Mouse (Mus musculus): ENCODE measurements around the gene Cul7.

Cul7 gene

DNA sequence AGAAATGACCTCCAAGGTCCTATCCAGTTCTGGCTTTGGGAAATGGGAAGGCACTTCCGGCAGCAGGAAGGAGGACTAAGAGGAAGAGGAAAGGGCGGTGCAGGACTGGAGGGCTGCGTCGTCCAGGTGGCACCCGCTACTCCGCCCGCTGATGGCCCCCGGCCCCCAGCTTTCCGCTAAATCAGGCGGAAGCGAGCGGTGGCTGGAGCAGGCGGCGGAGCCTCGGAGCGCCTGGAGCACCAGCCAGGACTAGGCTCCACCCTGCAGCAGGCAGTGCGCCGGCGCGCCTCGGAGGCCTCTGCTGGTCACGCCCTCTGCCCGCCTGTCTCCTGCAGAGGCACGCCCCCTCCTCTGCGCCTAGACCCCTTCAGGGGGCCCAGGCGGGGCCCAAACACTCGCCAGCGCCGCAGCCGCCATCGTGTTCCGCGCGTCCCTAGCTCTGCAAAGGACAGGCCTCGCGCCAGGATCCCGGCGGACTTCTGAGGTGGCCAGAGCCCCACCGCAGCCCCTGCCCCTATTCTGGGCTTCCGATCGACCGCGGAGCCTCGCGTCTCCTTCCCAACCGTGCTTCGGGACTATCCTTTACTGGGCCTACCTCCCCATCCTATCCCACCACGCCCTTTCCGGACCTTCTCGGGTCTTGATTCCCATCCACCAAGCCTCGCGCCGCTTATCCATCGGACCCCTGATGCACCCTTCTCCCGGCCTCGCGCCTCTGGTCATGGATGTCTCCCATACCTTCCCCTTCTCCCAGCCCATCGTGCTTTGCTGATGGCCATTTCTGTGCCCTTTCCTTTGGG lies at the start of gene Cul7:
Cul7 (plus strand) TSS at position 106 of the 800 bp plus-strand sequence.
- in situ Hi-C loops (cut with MseI, MboI): no loop called here

DNA sequence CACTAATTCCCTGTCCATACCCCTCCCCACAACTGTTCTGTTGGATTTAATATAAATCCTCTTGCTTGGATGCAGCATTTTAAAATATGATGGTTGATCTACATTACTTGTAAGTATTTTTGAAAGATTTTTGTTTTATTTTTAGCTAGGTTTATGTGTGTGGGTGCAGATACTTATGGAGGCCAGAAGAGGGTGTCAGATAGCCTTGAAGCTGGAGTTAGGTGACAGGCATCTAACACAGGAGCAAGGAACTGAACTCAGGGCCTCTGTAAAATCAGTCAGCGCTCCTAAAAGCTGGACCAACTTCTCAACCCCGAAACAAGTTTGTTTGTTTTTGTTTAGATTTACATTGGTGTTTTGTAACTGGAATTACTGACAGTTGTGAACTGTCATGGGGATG lies 49.6 kb upstream of the Cul7 start:
- in situ Hi-C loops (cut with MseI, MboI): no loop called here

DNA sequence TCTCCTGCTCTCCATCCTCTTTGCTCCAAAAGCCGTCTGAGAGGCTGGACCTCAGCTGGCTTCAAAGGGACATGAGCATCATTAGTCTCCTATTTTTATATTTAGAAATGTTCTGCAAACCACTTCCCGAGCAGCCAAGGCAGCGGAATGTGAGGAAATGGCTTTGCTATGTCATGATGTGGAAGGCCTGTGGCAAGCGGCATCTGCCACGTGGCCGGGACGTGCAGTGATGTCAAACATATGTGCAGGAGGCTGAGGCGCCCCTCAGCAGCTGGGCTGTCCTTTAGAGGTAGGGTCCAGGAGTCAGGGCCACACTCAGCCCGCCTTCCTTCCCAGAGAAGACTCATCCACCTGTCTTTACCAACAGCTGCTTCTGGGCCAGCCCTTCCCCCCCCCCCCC lies 47.9 kb upstream of the Cul7 start:
- in situ Hi-C loops (cut with MseI, MboI): no loop called here

DNA sequence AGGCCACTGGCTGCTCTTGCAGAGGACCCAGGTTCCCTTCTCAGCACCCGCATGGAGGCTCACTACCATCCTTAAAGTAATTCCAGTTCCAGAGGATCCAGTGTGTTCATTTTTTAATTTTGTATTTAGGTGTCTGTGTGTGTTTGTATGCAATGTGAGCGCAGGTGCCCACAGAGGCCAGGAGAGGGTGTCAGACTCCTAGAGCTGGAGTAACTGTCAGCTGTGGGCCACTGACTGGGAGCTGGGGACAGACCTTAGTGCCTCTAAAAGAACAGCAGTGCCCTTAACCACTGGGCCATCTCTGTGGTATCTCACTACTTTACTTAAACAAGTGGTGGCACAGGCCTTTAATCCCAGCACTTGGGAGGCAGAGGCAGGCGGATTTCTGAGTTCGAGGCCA lies 46.9 kb upstream of the Cul7 start:
- in situ Hi-C loops (cut with MseI, MboI): no loop called here

DNA sequence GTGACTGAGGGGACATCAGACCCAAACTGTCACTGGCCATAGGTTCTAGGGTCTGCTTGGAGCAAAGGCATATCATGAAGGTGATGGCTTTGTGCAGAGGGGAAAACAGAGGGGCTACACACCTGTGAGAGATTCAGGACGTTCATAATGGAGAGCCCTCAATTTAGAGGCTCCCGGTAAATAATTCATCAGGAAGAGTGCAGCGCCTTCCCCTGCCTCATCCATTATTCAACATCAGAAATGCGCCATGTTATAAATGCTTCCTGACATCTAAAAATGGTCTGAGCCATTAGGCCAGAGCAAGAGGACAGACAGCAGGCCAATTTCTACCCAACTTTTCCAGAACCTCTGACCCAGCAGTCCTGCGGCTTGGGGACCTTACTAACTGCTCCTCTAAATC lies 45.0 kb upstream of the Cul7 start:
- in situ Hi-C loops (cut with MseI, MboI): no loop called here

DNA sequence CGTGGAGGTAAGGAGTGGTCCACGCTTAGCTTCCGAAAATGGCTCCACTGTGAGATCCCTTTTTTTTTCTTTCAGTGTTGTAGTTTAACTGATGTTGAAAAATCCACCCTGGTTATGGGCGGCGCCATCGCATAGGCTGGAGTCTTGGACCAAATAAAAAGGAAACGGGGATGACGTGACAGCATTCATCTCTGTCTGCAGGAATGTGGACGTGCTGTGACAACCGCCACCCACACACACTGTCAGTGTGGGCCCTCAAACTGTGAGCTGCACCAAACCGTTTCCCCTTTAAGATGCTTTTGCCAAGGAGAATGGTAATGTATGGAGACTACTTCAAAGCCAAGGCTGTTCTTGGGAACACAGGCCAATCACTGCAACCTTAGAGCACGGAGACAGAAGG lies 44.1 kb upstream of the Cul7 start:
- in situ Hi-C loops (cut with MseI, MboI): no loop called here

DNA sequence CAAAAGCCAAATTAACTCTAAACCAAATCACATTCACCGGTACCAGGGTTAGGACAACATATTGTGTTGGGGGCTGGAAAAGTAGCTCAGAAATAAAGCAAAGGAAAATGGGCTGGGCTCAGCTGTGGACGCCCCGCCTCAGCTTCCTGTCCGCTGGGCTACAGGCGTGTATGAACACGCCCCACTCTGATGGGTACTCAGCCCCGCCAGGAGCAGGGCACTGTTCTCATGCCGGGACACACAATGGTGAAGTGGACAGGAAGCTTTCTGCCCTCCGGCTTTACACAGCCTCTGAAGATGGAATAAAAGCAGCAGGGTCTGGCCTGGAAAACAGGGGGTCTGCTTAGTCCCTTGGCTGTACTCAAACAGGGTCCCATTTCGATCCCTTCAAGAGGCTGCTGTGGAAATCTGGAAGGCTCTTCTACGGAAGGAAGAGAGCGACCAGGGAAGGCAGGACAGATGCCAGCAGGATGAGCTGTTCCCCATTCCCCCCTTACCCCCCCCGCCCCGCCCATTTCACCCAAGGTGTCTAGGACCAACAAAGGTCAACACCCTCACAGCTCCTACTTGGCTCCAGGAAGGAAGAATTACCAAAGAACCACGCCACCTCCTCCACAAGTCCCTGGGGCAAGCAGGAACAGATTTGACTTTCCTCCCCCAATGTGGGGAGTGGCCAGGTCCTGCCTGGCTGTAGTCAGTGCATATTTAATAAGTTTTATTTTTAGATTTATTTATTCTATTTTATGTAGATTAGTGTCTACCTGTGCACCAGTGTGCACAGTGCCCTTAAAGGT lies 40.2 kb upstream of the Cul7 start:
- in situ Hi-C loops (cut with MseI, MboI): no loop called here

DNA sequence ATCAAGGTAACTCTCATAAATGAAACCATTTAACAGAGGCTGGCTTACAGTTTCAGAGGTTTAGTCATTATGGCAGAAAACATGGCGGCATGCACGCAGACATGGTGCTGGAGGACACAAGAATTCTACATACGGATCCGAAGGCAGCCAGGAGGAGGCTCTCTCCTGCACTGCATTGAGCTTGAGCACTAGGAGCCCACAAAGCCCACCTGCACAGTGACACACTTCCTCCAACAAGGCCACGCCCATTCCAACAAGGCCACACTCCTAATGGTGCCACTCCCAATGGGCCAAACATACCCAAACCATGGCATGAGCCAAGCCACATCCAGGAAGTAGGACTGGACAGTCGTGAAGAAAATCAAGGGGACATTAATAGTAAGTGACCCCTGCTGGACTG lies 38.8 kb upstream of the Cul7 start:
- in situ Hi-C loops (cut with MseI, MboI): no loop called here

DNA sequence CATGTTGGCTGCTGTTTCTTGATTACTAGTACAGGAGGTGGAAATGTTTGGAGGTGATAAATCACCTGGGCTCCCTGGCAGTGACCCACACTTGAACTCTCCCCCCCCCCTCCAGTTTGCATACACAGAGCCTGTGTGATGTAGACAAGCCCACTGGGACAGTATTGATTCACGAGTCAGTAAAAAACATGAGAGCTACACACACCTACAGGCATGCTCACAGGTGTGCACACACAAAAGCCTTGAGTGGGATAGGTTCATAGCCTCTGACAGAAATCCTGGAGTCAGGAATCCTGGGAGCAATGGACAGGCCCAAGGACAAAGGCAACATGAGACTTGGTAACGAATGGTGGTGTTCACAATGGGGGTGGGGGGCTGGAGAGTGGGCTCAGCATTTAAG lies 37.9 kb upstream of the Cul7 start:
- in situ Hi-C loops (cut with MseI, MboI): no loop called here

DNA sequence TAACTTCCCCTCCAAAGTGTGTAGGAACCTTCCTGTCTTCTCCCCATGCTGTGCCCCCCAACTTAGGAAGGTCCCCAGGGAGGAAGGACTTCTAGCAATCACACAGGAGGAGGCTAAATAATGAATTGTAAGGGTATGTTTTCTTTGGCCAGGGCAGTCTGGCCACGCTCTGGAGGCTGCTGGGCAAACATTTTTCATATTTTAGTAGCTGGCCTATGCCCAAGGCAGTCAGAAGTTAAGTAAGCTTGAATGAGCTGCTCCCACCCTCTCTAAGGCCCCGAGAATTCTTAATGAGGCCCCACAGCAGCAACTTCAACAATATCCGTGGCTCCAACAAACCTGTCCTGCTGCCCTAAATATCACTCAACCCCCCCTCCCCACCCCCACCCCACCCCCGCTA lies 37.3 kb upstream of the Cul7 start:
- in situ Hi-C loops (cut with MseI, MboI): no loop called here

DNA sequence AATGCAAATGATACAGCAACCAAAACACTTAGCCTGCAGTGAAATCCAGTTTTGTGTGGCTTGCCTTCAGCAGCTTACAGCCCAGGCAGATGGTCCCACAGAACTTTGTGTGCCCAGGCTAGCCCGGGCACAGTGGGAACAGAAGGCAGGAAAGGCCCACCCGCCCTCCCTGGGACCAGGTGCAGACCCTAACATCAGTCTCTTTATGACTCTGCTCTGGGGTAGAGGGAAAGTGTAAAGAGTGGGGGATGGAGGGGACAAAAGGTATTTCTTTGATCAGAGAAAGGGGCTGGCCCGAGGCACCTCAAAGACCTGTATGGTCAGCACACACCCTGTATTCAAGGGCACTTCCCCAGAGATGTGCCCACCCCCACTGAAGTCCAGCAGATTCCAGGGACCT lies 36.9 kb upstream of the Cul7 start:
- in situ Hi-C loops (cut with MseI, MboI): no loop called here

DNA sequence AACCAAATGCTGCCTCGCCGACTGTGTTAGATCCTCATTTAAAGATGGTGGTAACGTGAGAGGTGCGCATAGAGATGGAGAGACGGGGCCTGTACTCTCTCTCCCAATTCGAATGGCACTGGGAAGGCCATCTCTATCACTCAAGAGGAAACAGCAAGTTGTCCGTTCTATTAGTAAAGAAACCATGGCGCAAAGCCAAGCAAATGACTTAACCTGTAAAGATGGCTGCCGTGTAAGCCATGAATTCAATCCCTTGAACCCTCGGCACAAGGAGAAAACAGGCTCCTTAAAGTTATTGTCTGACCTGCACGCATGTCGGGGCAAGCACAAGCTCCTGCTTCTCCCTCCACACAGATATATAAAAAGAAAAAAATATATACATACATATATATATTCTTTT lies 32.3 kb upstream of the Cul7 start:
- in situ Hi-C loops (cut with MseI, MboI): no loop called here

DNA sequence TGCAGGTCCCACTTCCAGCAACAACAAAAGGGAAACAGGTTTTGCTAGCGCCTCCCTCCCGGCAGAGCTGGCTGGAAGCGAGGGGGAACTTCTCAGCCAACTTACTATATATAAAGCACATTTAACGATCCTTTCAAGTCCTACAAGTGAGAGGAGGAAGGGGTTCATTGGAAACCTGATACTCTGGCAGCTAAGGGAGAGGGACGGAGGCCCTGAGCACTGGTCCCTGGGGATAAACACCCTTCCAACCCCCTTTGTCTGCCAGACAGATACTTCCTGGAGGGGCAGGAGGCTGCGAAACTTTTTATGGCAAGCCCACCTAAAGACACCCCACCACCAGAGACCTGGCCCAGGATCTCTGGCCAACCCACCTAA lies 31.8 kb upstream of the Cul7 start:
- in situ Hi-C loops (cut with MseI, MboI): no loop called here

DNA sequence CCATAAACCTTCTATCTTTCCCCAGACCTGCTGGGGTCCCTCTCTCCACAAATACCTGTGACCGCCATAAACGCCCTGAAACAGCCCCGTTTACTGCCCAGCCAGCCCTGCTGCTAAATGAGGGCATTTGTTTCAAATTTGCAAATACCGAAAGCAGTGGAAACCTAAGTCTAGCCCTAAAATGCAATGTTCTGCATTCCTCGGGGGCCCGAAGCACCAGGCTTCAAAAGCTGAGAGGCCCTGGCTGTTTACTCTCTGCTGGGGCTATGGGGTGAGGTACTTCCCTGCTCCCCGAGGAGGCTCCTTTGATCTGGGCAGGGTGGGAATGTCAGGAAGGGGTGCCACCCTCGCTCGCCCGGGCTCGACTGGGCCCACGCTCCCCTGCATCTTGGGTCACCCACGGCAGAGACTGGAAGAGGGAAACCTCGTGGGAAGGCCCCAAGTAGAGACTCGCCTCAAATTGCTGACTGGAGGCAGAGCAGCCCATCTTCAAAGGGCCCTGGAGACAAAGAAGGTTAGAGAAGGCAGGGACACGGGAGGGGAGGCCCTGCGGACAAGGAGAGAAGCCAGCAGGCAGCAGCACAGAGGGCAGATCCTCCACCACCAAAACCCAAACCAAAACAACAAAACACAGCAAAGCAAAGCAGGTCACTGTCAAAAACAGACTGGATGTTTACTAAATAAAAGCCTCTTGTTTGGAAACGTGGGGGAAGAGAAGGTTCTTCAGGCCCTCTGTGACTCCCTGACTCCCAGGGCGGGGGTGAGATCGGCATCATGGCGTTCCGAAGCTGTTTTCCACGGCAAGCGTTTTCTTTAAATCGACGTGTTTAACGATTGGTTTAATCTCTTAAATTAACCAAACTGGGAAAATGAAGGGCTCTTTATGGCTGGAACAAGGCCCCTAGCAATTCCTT lies 31.1 kb upstream of the Cul7 start:
- in situ Hi-C loops (cut with MseI, MboI): no loop called here

DNA sequence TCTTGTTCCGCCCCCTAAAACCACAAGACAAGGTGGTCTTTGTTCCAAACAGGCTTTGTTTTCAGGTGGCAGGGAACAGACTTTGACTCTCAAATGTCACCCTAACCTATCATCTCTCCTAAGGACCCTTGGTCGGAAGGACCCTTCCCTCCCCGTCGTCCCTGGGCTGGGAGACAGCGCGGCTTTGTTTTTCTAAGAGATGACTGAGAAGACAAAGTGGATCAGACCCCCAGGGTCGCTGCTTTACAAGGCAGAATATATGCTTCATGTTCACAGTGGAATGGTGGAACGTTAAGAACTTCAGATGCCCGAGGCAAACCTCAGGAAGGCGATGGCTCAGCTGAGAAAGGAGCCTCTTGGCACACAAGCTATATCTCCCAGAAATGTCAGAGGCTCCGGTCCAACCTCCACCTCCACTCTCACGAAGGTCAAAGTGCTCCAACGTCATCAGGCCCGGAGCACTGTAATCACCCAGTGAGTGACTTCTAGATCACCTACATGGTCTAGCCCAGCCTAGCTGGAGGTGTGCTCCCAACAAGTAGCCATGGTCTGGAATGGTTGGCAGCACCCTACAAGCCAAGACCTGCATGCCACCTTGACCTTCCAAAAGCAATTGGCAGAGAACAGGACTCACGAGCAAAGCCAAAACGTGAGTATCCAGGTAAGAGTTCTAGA lies 30.3 kb upstream of the Cul7 start:
- in situ Hi-C loops (cut with MseI, MboI): no loop called here

DNA sequence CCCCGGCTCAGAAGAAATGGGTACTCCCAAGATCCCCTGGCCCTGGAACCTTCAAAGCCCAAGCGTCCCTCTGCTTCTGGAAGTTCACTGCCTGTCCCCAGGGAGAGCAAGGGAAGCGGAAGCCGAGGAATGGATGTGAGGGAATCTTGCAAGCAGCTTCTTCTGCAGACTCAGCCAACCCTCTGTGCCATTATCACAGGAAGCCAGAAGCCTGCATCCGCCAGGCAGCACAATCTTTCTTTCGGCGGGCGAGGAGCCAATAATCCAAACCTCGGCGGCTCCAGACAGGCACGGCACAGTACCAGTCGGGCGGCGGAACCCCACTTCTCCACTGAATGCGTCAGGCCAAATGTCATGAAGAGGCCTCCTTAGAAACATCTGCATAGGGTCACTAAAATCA lies 28.8 kb upstream of the Cul7 start:
- in situ Hi-C loops (cut with MseI, MboI): no loop called here

DNA sequence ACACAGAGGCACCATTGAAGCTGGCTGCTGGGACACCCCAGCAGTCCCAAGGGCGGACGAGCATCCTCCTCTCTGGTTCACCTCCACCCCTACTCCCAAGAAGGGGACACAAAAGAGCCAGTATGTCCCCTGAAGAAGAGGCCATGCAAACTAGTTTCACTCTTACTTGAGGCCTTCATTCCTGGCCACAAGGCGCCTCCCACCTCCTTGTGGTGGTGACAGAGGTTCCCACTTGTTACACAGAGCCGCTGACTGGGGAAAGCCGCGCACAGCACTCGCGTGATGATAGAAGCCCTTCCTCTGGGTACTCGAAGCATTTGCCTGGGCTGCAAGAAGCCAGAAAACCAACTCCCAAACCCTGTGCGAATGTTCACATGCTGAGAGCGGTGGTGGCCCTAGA lies 27.9 kb upstream of the Cul7 start:
- in situ Hi-C loops (cut with MseI, MboI): no loop called here

DNA sequence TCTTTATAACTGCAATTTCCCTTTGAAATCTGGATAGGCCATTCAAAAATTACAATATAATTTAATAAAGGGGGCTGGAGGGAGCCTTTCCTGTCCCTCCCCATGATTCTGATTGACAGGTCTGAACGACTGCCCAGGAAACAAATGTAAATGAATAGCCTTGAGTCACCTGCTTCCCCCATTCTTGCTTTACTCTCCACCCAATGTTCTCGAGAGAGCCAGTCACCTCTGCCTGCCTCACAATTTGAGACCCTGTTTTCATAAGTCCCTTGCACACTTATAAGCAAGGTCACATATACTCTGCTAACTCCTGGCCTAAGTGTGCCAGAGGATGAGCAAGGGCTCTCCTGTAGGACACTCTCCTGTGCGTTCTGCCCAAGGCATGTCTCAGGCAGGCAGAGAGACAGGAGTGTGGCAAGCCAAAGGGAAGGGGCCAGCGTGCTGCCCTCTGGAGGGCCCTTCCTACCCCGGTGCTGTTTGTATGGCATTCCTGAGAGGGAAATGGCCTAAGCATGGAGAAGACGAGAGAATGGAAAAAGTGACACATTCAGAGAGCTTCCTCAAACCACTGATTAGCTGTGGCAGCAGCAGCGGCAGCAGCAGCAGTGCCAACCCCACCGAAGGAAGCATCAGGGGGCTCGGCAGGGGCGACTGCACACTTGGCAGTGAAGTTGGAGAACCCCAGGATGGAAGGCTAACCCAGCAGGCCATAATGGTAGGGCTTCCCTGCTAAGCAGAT lies 26.1 kb upstream of the Cul7 start:
- in situ Hi-C loops (cut with MseI, MboI): no loop called here

DNA sequence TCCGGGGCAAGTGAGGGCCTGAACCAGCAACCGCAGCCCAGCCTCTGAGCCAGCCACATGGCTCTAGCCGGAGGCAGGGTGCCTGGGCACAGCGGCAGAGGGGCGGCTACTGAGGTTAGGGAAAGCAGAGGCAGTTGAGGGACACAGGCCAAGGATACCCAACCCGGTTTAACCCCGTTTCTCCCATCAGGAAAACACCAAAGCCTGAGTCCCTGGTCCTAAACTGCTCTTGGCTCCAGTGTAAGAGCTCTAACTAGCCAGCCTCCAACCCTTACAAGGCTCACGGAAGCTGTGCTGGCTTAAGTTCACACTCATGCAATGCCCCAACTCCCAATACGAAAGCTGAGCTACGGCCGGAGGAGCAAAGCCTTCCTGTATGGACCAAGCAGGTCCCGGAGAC lies 25.5 kb upstream of the Cul7 start:
- in situ Hi-C loops (cut with MseI, MboI): no loop called here

DNA sequence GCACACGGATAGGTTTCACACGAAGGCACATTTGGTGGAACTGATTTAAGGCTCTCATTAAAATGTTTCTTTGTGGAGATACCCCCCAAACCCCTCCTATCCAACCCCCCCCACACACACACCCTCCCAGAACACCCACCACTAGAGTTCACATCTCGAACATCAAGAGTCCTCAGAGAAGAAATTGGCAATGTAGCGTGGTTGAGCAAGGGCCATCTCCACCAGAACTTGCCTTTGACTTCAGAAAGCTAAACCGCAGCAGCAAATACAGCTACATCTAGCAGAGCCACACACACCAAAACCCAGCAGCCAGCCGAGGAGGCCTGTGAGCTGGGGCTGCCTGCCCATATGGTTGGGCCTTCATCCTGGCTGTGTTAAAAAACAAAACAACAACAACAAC lies 22.7 kb upstream of the Cul7 start:
- in situ Hi-C loops (cut with MseI, MboI): no loop called here

DNA sequence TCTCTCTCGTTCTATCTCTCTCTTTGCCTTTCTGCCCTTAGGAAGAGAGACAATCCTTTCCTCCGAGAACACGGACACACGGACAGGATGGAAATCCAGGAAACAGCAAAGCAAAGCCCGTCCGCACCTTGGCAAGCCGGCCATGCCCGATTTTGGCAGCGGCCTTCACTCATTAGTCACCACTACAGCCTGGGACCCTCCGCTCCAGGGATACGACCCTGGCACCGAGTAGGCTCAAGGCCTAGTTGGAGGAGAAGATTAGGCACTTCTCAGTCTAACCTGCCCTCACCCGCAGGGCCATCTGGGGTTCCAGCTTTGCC lies 21.7 kb upstream of the Cul7 start:
- in situ Hi-C loops (cut with MseI, MboI): no loop called here

Measured in mouse trophoblast stem cell (cell line).